Mouse (Mus musculus) intestine, postnatal 0 days (tissue): ENCODE data around the gene Ninl. TPM values are rescaled to one million over a fixed set of nuclear protein-coding genes. Genes with fewer than 3 reads are reported as not detected.

Experiments used
- ATAC-seq: fragments of 200-750 bp; cut with Nextera tagmentation; 2 replicates; pipeline ENCODE4 v1.8.0; 2017; ENCODE audit warnings: mild to moderate bottlenecking, moderate TSS enrichment, moderate library complexity
- H3K27ac ChIP-seq: fragments of 300-500 bp; sonication (generic); 2 replicates; pipeline ENCODE4 v1.5.1; 2014; ENCODE audit warnings: mild to moderate bottlenecking, low read depth, low read length, moderate library complexity
- H3K27me3 ChIP-seq: fragments of 300-500 bp; sonication (generic); replicated peaks from 2 replicates; pipeline ENCODE4 v1.6.1; 2014; ENCODE audit warnings: low read length, mixed read lengths; ENCODE audit not compliant: control insufficient read depth, insufficient read depth
- H3K36me3 ChIP-seq: fragments of 300-500 bp; sonication (generic); 2 replicates; pipeline ENCODE4 v1.6.1; 2014; ENCODE audit warnings: mild to moderate bottlenecking, moderate library complexity; ENCODE audit not compliant: control insufficient read depth, insufficient read depth
- H3K4me1 ChIP-seq: fragments of 300-500 bp; sonication (generic); replicated peaks from 2 replicates; pipeline ENCODE4 v1.6.1; 2014; ENCODE audit warnings: antibody characterized with exemption, low read length, mixed read lengths; ENCODE audit not compliant: control insufficient read depth, insufficient read depth
- H3K4me2 ChIP-seq: fragments of 300-500 bp; sonication (generic); replicated peaks from 2 replicates; pipeline ENCODE4 v1.6.1; 2014; ENCODE audit warnings: low read depth, mild to moderate bottlenecking, moderate library complexity
- H3K4me3 ChIP-seq: fragments of 300-500 bp; sonication (generic); 2 replicates; pipeline ENCODE4 v1.5.1; 2014; ENCODE audit warnings: low read depth, low read length
- H3K9ac ChIP-seq: fragments of 300-500 bp; sonication (generic); 2 replicates; pipeline ENCODE4 v1.6.1; 2014; ENCODE audit warnings: mild to moderate bottlenecking, low read depth, low read length
- H3K9me3 ChIP-seq: fragments of 300-500 bp; sonication (generic); 2 replicates; pipeline ENCODE4 v1.6.1; 2016; ENCODE audit warnings: mixed run types; ENCODE audit not compliant: control insufficient read depth
- CTCF ChIP-seq: sonication (generic); IDR thresholded peaks from 2 replicates; pipeline ENCODE4 v1.5.1; 2016; ENCODE audit warnings: low read depth, mild to moderate bottlenecking, control low read depth, antibody characterized with exemption, moderate library complexity
- whole genome bisulfite sequencing: fragments of 180-500 bp; shearing (Covaris S2); extraction: QIAGEN DNeasy Blood & Tissue Kit; methylation state at CpG from one replicate; pipeline ENCODE4 v1.1.7; 2014; 5-methylcytosine and 5-hydroxymethylcytosine counted together
- polyA plus RNA-seq: library from polyadenylated mRNA; unstranded; fragments of >200 nt; fragmentation: Nextera tagmentation; extraction: Ambion mirVana; gene quantifications from 2 replicates; pipeline ENCODE4 v1.2.1, GENCODE M21; 2015

The Ninl gene
- polyA plus RNA-seq, 1 experiment from 2014 or later = 1.5 TPM

GRCm38 (mm10) chr2:150886315-150886714 lies 152.9 kb downstream of the Ninl start:
- H3K9me3 ChIP-seq = no peaks in the 10 kb centered on the region
- no peak overlapping the region for H3K27ac ChIP-seq
- H3K4me1 ChIP-seq = no peaks in the 10 kb centered on the region
- no peak for TF ChIP-seq CTCF
- no peak for ATAC-seq
- no peaks in the 10 kb centered on the region for H3K36me3 ChIP-seq
- no peak overlapping the region for H3K4me2 ChIP-seq
- no peaks in the 10 kb centered on the region for H3K27me3 ChIP-seq
- H3K4me3 ChIP-seq = no peak overlapping the region
- no peak overlapping the region for H3K9ac ChIP-seq

GRCm38 (mm10) chr2:150885814-150886213 lies 153.4 kb downstream of the Ninl start:
- H3K36me3 ChIP-seq = no peaks in the 10 kb centered on the region
- no peak for TF ChIP-seq CTCF
- no peak overlapping the region for H3K4me3 ChIP-seq
- no peak overlapping the region for H3K27ac ChIP-seq
- H3K4me2 ChIP-seq = no peak overlapping the region
- ATAC-seq = no peak
- no peaks in the 10 kb centered on the region for H3K27me3 ChIP-seq
- 74% methylated on average over 1 of the region's 1 CpGs for WGBS
- no peaks in the 10 kb centered on the region for H3K4me1 ChIP-seq
- no peaks in the 10 kb centered on the region for H3K9me3 ChIP-seq
- H3K9ac ChIP-seq = no peak overlapping the region

- Histone ChIP-seq H3K4me3 (no peak overlapping the region), H3K4me1 (no peaks in the 10 kb centered on the region), H3K36me3 (no peaks in the 10 kb centered on the region), H3K27ac (no peak overlapping the region), H3K9ac (no peak overlapping the region), H3K9me3 (no peaks in the 10 kb centered on the region), H3K4me2 (no peak overlapping the region), H3K27me3 (no peaks in the 10 kb centered on the region)
- no peak for ATAC-seq
- TF ChIP-seq CTCF = no peak
- 85% methylated on average over 1 of the region's 1 CpGs for WGBS
Measured at GRCm38 (mm10) chr2:150884779-150885110, 154.4 kb downstream of the Ninl start.

Other genes with a start within 250 kb of the Ninl start
- gene Abhd12, start 134.6 kb downstream of the Ninl start, polyA plus RNA-seq = 40.5 and 41.5 TPM in 2 replicates
- gene Gins1, start 134.0 kb downstream of the Ninl start, polyA plus RNA-seq = 9.1 and 9.7 TPM in 2 replicates
- 59.9 and 64.2 TPM in 2 replicates for gene Nanp, start within 50 bp of the Ninl start, polyA plus RNA-seq
- gene Gm14151, start 53.0 kb upstream of the Ninl start, polyA plus RNA-seq = not detected in 2 replicates
- not detected in 2 replicates for gene Gm14147, start 58.9 kb upstream of the Ninl start, polyA plus RNA-seq